Mouse (Mus musculus) thymus, adult 2 months (tissue): ENCODE data around the gene Gm10309.

Source experiments
- CTCF ChIP-seq: fragments of 200-500 bp; IDR thresholded peaks from 2 replicates; pipeline ENCODE4 v1.5.1; 2012; ENCODE audit warnings: mild to moderate bottlenecking, control low read depth, low read length, moderate library complexity, borderline replicate concordance; ENCODE audit not compliant: control insufficient read depth, poor library complexity, insufficient read depth; ENCODE audit errors: extremely low read depth
- POLR2A ChIP-seq: fragments of 200-500 bp; IDR thresholded peaks from 2 replicates; pipeline ENCODE4 v1.6.1; 2012; ENCODE audit warnings: mild to moderate bottlenecking, low read length, control low read depth, moderate library complexity; ENCODE audit not compliant: control insufficient read depth, poor library complexity, insufficient read depth; ENCODE audit errors: extremely low read depth

DNA sequence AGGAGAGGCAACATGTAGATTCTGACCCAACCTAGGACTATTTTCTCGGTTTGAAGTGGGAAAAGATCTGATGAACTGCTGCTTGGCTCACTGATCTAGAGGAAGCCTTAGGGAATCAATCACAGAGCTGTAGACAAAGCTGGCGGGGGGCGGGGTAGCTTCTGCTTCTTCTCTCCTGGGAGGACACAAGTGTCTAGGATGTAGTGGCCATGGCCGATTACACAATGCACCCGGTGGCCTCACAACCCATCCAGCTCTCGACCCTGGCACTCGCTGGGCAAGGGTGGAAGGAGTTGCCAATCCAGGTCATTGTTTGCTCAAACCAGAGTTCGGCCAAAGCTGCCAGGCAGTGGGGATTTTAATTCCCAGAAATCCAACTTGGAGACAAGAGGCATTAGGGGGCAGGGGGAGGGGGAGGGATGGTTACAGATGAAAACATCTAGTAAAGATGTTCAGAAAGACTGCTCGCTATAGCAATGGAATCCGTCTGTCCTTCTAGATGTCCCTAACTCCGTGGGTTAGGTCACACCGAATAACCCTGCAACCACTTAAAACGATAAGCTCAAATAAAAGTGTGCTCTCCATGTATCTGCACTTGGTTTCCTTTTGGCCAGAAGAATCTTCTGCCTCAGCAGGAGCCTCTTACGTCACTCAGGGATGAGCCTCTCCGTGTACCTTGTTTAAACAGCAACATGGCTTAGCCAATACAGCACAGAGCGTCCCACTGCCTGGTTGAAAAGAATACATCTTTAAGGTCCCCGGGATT, 27.9 kb upstream of the Gm10309 start:
- TF ChIP-seq CTCF (no peak), POLR2A (no peak)
